Mouse (Mus musculus): ENCODE measurements around the gene Ankrd26. TPM values are rescaled to one million over a fixed set of nuclear protein-coding genes. Genes with fewer than 3 reads are reported as not detected.
"Not testable (repeated sequence)": the region's sequence is repeated elsewhere in the genome, so short reads cannot be mapped to it uniquely, and the experiment has no call there.

The Ankrd26 gene
- polyA plus RNA-seq (2017; shearing (Covaris generic)), result 10 to 100 TPM; 11.1 to 11.4 TPM

DNA sequence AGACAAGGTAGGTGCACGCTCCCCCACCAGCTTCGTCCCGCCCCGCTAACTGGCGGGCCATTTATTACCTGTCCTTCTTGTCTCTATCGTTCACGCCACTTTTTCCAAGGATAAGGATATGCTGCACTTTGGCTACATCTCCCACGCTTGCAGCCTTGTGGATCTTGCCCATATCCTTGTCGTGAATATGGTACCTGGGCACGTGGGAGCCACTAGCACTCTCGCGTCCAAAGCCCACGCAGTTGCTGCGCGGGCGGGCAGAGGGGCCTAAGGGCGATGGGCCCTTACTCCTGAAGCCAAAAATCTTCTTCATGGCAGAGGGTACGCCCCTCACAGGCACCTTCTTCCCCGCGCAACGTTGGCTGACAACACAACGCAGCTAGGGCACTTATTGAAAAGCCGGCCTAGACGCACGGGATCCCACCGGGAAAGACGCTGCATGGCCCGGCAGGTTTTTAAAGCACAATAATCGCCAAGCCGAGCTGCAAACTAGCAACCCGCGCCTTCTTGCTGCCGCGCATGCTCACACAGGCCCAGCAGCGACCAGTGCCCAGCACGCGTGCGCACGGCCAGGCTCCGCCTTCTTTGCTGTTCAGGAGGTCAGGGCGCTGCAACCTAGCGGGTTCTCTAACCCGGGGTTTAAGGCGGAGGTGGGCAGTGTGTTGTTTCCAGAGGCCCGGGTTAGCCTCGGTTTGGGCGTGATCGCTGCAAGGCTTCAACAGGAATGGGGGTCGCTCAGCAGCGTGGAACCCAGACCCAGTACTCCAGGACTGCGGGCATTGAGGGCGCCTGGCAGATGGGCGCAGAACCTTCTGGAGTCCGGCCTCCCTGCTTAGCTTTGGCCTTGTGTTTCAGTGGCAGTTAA lies at the start of gene Ankrd26:
TSS of gene Ankrd26 (minus strand) at position 482 of the 865 bp plus-strand sequence.
- ATAC-seq, result peak; percentile 93

DNA sequence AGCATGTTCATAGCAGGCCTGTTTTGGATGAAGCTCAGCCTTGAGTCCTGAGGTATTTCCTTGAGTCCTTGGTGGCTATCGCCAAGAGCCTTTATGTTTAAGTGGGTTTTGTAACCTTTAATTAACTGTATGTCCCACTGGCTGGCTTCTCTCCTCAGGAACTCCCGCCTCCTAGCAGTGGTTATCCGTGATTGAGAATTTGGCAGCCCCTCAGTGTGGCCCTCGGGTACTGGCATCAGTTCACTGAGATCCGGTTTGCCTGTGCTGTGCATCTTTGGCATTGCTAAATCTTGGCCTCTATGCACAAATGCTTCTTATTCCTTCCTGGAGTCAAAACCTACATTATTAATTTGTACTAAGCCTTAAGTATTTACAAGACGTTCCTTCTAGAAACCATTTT lies 46.9 kb upstream of the Ankrd26 start:
- no peak for ATAC-seq

DNA sequence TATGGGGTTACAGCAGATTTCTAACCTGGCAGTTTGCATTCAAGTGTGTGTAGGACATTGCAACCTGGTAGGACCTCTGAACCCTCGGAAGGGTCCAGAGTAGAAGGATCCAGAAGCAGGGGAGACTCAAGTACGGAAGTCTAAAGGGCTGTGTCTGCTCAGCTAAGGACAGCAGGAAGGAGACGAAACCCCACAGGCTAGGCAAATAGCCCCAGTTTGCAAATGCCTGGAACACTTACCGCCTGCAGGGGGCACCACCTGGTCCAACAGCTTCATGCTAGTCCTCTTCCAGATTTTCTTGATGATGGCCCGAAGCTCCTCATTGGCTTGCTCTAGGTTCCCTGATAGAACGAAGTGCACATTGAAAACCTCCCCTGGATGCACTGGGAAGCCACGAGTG lies 43.9 kb upstream of the Ankrd26 start:
- no peak for ATAC-seq

DNA sequence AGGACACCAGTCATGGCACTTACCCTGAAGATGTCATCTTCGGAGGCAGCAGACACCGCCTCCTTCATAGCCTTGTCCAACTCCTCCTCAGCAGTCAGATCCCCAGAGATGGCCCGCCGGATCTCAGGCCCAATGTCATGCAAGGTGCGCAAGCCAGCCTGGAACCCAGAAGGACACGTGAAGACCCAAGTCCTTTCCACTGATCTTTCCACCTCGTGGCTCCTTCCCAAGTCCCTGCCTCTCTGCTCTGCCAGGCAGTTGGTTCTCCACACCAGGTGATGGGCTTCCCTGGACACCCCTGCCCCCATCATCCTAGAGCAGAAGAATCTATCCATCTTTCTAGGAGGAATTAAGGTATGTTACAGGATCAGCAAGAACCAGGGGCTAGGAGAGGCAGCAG lies 41.8 kb upstream of the Ankrd26 start:
- ATAC-seq, result no peak

DNA sequence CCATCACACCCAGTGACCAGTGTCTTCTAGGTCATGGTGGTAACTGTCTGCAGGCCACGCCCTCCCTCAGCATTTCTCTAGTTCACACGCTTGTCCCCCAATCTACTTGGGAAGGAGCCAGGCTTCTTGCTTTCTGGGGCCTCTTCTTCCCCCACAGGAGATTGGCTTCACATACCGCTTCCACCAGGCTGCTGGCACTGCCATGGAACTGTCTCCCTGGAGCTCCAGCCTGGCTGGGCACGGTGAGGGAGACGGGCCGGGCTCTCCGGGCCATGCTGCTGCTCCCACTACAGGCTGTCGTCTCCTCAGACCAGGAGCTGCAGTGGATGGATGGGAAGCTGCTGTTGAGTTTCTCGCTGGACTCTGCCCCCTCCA lies 33.6 kb upstream of the Ankrd26 start:
- ATAC-seq, result no peak

DNA sequence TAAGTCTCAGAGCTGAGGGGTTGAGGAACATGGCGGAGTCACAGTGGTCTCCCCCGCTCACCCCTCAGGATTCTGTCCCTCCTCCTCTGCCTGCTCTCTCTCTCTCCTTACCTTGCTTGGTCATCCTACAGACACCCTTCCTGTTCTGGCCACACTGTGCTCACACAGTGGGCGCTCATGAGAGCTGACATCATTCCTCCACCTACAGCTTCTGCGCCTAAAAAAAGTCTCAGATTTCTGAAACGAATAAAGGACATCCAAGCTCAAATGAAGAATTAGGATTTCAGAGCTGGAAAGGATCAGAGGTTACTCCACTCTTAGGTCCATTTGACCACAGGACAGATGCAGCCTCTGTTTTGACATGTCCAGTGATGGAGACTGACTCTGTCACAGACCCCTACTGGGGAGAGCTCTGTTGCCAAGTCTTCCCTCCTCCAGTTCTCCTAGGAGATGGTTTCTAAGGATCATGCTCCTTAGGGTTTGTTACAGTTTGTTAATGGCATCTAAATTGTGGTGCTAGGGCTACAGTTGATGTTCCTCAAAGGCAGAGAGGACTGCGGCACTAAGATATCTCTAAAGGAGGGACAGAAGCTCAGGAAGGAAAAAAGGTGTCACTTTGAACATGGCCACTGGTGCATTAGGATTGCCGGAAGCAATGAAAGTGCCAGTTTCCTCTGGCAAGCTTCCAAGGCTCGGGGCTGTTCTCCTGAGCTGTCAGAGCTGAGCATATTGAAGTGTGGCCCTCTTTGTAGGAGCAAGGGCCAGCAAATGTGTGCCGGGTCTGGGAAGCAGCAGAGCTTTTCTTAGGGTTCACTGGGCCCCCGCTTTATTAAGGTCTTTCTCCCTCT lies 33.0 kb upstream of the Ankrd26 start:
- ATAC-seq, result no peak

DNA sequence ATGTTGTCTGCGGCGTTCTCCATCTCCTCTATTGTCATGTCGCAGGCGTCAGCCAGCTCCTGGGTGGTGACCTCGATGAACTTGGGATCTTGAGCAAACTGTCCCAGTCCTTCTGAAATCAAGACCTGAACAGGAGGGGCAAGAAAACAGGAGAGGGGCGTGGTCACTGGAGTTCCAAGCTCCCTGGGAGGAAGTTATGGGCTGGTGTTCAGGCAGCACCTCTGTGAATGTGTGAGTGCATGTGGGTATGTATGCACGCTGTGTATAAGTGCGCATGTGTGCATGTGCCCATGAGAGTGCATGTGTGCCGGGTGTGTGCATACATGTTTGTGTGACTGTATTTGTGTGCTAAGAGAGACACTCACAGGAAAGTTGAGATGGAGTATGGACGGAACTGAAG lies 32.0 kb upstream of the Ankrd26 start:
- ATAC-seq, result no peak

DNA sequence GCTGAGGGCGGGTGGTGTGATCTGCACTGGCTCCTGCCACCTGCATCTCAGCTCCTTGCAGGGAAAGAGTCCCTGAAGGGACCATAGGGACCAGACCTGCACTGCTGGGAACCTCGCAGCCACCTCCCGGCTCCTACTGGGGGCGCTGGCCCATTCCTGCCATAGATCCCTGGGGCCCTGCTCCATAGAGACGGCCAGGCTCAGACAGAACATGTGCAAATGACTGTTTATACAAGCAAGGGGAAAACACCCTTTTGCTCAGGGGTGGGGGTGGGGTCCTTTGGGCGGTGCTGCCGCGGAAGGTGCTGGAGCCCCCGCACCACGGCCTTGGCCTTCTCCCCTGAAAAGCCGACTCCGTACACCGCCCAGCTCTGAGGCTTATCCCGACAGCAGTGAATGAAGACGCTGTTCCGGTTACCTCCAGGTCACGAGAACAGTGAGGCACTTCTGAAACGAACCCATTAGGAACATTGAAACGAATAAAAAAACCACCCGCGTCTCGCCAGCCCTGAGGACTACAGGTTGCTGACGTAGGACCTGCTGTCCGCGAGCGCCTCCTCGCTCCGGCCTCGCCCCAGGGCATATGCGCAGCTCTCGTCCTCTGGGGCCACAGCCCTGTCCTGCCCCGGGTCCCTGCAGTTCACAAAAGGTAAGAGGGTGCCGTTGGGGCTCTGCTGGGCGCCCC lies 31.5 kb upstream of the Ankrd26 start:
- peak; percentile 26 for ATAC-seq

DNA sequence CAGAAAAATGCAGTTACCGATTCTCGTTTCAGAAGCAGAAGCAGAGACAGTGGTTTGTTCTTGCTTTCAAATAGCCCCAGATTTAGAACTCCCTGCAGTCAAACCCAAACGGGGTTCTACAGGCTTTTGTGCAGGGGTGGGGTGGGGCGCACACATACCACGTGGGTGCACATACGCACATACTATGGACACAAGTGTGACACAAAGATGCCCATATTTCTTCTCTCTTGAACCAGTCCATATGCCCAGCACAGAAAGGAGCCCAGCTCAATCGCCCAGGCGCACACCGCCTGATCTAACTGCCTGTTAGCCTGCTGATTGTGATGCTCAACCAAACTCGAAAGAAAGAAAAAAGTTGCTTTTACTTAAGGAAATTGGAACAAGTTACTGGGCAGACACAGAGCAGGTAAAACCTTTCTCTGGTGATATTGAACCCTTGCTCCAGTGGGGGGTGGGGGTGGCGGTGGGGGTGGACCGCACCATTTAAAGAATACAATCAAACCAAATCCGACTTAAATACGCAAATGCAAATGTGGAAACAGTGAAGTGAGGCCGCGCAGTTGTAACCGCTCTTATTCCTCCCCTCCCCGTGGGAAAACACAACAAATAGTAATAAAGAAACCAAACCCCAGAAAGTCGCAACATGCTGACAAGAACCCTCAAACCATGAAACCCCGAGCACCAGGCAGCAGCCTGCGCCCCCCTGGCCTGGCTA lies 30.8 kb upstream of the Ankrd26 start:
- no peak for ATAC-seq

DNA sequence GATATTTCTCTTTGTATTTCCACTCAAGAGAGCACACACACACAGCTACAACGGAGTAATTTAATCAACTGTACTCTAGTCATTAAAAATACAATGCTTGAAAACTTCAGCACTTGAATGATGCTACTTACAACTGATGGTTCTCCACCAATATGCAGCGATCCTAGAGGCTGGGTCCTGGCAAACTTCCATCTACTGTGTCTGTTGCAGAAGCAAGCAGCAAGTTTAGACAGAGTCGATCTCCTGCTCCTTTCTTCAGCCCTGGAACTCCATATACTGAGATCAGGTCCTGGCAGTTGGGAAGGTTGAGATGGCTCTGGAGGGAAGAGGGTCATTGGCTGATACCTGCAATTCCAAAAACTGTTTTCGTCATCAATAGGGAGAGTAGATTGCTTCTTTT lies 16.7 kb upstream of the Ankrd26 start:
- not testable (repeated sequence) for ATAC-seq

DNA sequence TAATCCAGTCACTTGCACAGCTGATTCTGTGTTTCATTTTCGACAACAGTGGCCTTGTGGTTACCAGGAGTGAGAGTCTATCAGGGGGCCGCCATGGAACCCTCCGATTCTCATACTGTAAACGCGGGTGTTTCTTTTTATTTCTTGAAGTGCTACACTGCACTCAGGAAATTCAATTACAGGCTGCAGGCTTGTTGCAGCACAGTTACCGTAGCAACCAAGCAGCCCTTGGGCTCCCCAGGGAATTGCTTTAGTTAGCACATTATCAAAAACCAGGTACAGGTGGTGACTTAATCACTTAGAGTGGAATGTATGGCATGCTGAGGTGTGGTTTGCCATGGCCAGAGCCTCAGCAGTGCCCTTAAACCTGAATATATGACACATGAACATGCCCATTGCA lies 12.3 kb upstream of the Ankrd26 start:
- no peak for ATAC-seq

DNA sequence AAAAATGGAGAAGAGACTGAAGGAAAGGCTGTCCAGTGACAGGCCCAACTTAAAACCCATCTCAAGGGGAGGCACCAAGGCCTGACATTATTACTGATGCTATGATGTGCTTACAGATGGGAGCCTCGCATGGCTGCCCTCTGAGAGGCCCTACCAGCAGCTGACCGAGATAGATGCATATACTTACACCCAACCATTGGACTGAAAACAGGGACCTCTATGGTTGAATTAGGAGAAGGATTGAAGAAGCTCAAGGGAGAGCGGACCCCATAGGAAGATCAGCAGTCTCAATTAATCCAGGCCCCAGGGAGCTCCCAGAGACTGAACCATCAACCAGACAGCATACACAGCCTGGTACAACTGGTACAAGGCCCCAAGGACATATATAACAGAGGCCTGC lies 5.8 kb upstream of the Ankrd26 start:
- ATAC-seq, result no peak

DNA sequence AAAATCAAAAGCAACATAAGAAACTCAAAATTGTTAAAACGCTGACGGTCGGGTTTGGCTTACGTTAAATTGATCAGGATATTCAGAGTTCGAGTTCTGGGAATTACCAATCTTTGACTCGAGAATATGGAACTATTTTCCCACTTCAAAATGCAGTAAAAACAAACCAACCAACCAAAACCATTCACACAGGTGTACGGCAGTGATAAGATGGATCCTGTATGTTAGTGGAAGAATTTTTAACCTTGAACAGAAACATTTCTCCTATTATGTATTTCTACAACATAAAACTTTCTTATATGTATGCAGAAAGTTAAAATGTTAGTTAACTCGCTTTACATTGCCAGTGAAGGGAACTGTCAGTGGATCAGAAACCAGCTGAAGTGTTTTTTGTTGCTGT lies 801 bp downstream of the Ankrd26 start:
- no peak for ATAC-seq

DNA sequence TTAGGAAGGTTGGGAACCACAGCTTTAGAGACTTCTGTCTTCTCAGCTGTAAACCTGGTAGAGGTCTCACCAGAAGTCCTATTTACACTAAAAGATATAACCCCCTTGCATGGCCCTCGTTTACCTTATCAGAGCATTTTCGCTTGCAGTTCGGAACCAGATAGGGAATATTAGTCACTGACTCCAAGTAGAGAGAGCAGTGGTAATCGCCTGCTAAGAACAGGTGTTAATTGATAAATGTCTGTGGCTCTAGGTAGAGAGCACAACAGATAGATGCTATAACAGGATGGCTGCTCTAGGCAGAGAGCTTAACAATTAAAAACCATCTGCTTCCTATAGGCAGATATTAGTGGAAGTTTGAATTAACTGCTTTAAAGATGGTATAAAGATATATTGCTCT lies 23.4 kb downstream of the Ankrd26 start:
- no peak for ATAC-seq

DNA sequence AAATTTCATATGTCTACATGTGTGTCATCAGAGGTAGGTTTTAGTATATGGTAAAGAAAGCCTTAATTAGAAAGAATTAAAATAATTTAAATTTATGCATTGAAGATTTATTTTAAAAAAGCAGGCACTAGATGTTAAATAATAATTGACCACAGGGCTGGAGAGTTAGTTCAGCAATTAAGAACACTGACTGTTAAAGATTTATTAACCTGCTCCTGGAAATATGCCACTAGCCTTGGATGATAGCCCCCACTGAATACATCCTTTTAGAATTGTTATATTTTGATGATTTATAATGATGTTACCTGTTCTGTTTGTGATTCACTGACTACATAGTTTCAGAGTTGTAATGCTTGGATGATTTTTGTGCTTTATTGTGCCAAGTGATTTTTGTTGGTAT lies 24.8 kb downstream of the Ankrd26 start:
- not testable (repeated sequence) for ATAC-seq

DNA sequence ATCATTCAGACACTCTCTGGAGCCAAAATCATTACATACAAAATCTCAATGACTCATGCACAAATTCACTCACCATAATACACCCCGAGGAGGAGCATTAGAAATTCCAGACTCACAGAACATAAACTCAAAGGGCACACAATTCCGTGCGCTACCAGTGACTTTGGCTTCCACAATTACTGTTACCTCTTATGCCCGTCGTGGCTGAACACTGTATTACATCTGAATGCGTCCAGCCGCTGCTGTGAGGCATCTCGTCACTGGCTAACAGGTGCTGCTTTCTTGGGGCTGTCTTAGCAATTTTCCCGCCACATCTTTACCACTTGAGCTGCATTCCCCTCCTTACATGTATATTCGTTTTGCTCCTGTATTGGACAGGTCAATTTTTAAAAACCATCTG lies 26.7 kb downstream of the Ankrd26 start:
- no peak for ATAC-seq

DNA sequence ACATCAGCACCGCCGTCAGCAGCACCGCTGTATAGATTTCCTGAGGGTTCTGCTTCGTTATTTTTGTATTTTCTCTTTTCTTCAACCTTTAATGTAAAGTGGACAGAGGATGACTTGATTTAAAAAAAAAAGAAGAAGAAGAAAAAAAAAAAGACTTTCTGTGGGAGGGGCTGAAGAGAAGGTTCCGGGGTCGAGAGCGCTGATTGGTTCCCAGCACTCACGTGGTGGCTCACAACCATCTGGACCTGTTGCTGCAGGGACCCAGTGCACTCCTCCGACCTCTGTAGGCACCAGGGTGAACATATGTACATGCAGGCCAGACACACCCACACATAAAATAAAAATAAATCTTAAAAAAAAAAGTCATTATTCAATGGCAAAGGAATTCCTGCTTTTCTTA lies 28.6 kb downstream of the Ankrd26 start:
- no peak for ATAC-seq

DNA sequence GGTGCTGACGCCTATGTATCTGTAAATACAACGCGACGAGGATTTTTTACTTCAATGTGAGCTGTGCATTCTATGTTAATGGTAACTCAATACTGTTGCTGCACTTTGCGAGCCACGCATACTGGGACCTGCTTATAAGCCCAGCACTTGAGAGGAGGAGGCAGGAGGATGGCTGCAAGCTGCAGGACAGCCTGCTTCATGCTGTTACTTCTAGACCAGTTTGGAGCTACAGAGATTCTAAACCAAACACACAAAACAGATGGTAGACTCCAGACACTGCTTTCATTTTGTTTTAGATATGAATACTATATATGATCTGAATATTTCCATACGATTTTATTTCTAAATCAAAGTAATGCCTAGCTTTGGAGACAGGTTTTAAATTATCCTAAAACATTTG lies 41.4 kb downstream of the Ankrd26 start:
- ATAC-seq, result no peak

DNA sequence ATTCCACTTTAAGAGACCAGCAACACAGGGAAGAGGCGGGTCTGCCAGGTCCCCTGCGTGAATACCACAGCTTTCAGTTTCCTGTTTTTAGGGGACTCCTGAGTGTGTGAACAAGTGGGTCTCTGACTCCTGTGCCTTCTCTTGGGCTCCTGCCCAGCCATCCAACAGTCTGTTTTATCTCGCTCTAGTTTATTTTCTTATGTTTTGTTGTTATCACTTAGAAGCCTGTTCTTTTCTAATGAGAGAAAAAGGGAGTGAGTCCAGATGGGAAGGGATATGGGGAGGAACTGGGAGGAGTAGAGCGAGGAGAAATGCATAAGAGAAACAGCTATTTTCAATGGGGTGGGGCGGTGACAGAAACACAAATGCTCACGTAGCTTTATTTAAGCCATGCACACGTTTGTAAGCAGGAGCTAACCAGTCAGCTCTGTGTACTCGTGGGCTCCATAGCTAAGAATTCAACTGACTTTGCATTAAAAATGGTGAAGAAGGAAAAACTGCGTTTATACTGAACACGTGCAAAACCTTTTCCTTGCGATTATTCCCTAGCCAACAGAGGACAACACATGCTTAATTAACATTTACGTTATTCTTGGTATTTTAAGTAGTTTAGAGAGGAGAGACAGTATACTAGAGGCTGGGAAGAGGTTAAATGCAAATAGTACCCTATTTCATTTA lies 48.6 kb downstream of the Ankrd26 start:
- no peak for ATAC-seq

DNA sequence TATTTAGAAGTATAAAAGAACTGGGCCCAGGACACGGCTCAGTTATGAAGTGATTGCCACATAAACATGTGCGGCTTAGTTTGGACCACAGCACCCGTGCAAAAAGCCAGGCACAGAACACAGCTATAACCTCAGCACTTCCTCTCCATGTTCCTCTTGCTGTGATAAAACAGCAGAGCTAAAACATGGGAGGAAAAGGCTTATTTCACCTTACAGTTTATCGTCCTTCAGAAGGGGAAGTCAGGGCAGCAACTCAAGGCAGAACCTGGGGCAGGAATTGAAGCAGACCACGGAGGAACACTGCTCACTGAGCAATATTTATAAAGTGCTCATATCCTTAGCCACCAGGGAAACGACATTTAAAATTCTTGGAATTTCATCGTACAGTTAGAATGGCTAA lies 63.0 kb downstream of the Ankrd26 start:
- ATAC-seq, result no peak

DNA sequence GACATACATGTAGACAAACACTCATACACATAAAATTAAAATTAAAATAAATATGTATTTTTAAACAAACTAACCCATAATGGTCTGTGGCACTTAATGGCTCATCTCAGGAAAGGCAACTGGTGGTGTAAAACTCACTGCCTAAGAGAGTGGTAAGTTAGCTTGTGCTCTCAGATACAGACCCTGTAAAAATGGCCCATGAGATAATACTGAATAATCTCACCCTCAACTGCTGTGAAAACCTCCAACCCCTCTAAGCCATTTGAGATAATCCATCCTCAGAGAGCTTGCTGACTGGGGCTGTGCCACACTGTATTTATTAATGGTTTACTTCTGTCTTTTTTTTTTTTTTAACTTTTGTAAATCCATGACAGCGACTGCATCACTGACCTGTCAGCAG lies 79.9 kb downstream of the Ankrd26 start:
- ATAC-seq, result no peak

All from CD4-positive, CD25-positive, alpha-beta regulatory T cell, adult 4 months (primary cell).